Mouse (Mus musculus) brain, embryonic 14.5 days (tissue): ENCODE measurements at regions not wholly inside any gene's neighbourhood (a gene's known extent, or its start where the extent isn't known, plus 50 kb on each side); places are given as distances from the start of the nearest gene placed in this dataset.

Experiments
- CTCF ChIP-seq: fragments of 200-500 bp; IDR thresholded peaks from 2 replicates; pipeline ENCODE4 v1.5.1; 2012; ENCODE audit warnings: inconsistent platforms, mild to moderate bottlenecking, moderate library complexity, borderline replicate concordance; ENCODE audit not compliant: insufficient read depth, insufficient read length; ENCODE audit errors: extremely low read depth
- POLR2A ChIP-seq: fragments of 200-500 bp; IDR thresholded peaks from 2 replicates; pipeline ENCODE4 v1.6.1; 2012; ENCODE audit warnings: mild to moderate bottlenecking, inconsistent platforms, borderline replicate concordance; ENCODE audit not compliant: poor library complexity, insufficient read depth, insufficient read length, severe bottlenecking; ENCODE audit errors: extremely low read depth

GRCm38 (mm10) chr5:96916897-96917296, 80.6 kb upstream of the Bmp2k start:
- TF ChIP-seq CTCF (no peak), POLR2A (no peak)
